Mouse (Mus musculus): Measurements from ENCODE around the gene Sipa1l3.

GRCm38 (mm10) chr7:29309749-29310148 is 208.7 kb downstream of the Sipa1l3 start:
- TF ChIP-seq CTCF (IDR thresholded peaks at IDR 0.05; ENCODE audit: low read depth, low read length) (no peak), POLR2A (IDR thresholded peaks at IDR 0.05; ENCODE audit: insufficient read depth, low read length) (no peak), EP300 (IDR thresholded peaks at IDR 0.05; ENCODE audit: insufficient read depth, low read depth, low read length) (no peak)
